Mouse (Mus musculus): ENCODE data around the gene Mdm2.

DNA sequence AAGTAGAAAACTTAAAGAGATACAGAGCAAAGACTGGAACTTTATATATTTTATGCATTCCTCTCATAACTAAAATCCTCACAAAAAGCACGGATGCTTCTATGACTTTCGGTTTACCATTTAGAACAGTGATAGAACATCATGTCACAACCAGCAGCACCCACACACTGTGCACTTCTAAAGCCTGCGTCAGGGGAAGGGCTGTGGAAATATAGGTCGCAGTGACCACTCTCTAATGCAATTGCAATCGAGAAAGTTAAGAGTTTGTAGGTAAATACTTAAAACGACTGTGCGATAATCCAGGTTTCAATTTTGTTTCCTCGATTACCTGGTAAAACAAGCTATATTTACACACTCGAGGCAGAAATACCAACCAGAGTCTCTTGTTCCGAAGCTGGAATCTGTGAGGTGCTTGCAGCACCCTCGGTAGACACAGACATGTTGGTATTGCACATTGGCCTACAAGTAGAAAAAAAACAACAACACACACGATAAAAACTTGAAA, 1.2 kb downstream of the Mdm2 start:
- TF ChIP-seq POLR2A (IDR thresholded peaks at IDR 0.05; ENCODE audit: low read depth, low read length) (no peak), CTCF (conservative IDR thresholded peaks at IDR 0.05; ENCODE audit: insufficient read depth, insufficient read length, low read depth, low read length) (no peak)
